Mouse (Mus musculus) inflammation-experienced regulatory T-cells, adult 6 months (primary cell): ENCODE data around the gene Car11. TPM values are rescaled to one million over a fixed set of nuclear protein-coding genes. Genes with fewer than 3 reads are reported as not detected.

Source experiments
- ATAC-seq: one replicate; pipeline ENCODE4 v1.8.0; 2017
- polyA plus RNA-seq, 3 experiments: library from polyadenylated mRNA; unstranded; fragments of 100-300 nt; shearing (Covaris generic); gene quantifications; one replicate each; pipeline ENCODE4 v1.2.1; 2017

Gene Car11
- polyA plus RNA-seq, 3 experiments from 2014 or later, result 1.5 TPM; not detected in 1

DNA sequence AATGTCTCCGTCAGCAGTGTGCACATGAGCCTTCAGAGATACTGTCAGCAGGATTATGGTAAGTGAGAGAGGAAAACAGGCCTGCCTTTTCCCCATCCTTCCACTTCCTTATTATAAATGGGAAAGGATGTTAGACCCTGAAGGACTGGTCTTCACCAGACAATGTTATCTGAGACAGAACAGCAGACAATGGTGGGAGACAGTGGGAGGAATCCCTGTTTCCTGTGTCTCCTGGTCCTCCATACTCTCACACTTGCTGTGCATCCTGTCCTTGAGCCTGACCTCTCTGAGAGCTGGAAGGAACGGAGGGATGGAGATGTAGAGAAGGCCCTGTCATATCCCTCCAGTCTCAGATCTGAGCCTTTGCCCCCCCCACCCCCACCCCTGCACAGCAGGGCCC lies 7.3 kb upstream of the Car11 start:
- no peak for ATAC-seq

DNA sequence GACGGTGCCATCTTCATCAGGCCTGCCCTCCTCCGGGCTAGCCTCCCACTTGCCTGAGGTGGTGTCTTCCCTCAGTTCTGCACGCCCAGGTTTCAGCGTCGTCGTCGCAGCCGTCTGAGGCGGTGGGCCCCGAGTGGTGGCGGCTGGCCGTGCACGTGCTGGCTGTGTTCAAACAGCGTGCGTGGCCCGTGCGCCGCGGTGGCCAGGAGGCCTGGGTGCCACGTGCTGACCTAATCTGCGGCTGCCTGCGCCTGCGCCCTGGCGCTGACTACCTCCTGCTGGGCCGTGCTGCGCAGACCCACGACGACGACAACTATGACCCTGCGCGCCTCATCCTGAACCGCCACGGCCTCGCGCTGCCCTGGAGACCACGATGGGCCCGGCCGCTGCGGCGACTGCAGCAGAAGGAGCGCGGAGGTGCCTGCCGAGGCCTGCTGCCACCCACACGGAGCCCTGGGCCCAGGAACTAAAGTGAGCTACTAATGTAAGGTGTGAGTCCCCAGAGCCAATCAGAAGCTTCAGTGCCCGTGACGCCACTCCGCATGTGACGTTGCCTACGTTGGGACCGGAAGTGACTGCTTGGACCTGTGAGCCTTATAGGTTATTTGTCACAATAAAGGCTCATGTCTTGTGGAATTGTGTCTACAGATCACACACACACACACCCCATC lies 5.6 kb upstream of the Car11 start, which contains the start of gene Sec1:
Gene Sec1 (minus strand): TSS at position 482 of the 671 bp plus-strand sequence.
- ATAC-seq, result no peak

DNA sequence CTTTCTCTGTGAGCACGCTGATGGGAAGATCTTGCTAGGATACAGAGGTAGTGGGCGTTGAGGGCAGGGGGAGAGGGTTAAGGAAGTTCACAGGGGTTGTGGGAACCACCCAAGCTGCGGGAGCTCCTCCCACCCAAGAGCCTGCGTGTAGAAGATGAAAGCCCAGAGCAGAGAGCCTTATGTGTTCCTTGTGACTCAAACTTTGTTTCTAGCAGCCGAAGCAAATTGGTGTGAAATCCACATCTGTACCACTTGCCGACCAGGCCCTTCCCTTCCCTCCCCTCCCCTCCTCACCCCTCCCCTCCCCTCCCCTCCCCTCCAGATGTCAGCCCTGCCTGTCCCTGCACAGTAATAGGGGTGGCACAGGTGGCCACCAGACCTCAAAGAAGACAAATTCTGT lies 4.5 kb upstream of the Car11 start:
- ATAC-seq, result peak; percentile 28

DNA sequence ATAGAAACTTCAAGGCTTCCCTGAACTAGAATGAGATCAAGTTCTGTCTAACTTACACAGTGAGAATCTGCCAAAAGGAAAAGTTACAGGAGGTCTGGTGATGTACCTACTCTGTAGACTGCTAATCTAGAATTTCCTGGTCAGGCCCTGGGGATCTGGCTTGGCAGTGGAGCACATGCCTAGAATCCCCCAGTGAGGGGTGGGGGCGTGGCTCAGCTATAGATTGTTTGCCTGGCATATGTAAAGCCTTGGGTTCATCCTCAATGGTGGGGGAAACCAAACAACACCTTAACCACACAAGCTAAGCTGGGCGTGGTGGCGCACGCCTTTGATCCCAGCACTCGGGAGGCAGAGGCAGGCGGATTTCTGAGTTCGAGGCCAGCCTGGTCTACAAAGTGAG lies 1.7 kb upstream of the Car11 start:
- ATAC-seq, result no peak

DNA sequence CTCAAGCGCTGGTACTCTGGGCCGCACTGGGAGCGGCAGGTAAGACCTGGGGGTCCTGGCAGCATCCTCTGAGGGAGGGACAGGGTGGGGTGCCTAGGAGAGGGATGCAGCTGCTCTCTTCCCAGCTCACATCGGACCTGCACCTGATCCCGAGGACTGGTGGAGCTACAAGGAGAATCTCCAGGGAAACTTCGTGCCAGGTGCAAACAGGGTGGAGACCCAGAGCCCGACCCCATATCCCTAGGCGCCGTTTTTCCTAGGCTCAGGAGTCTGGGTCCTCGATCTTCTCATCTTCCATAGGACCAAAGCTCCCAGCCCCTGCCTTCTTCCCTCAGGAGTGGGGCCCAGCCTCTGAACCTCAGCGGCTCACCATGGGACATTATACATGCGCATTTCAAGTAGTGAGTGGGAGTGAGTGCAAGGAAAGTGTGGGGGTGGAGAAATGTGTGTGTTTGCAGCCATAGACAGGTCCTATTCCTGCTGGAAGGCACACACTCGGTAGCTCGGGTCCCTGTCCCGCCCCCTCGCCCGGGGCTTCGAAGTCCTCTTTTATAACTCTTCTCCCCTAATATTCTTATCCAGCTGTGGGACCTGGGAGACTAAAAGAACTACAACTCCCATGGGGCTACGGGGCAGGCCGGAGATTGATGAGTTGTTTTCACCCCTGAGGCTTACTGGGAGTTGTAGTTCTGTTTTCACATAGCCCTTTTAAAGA lies 815 bp downstream of the Car11 start:
- peak; percentile 26 for ATAC-seq

DNA sequence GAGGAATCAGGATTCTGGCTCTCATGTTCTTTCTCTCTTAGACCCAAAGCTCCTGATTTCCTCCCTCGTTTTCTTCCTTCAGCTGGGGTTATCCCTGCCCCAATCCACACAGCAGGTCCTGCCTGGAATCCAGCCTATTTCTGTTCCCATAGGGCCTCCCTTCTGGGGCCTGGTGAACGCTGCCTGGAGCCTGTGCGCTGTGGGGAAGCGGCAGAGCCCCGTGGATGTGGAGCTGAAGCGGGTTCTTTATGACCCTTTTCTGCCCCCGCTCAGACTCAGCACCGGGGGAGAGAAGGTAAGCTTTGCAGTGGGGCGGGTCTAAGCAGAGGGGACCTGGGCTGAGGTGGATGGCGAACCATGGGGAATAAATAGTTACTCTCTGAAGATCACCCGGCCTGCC lies 1.4 kb downstream of the Car11 start:
- ATAC-seq, result no peak

DNA sequence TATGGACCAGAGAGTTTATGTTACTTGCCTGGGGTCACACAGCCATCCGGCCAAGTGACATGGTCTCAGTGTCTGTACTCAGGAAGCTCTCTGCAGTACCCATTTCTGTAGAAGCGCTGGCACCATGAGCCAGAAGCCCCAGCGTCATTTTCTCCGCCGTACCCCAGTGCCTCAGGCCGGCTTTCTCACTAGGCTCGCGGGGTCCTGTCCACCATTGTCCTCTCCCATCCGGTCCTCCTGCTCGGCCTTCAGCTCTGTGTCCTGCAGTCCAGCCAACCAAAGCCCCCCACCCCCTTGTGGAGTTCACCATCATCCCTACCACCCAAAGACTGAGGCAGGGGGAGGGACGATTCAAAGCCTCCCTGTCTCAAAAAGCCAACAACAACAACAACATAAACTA lies 2.0 kb downstream of the Car11 start:
- ATAC-seq, result no peak

DNA sequence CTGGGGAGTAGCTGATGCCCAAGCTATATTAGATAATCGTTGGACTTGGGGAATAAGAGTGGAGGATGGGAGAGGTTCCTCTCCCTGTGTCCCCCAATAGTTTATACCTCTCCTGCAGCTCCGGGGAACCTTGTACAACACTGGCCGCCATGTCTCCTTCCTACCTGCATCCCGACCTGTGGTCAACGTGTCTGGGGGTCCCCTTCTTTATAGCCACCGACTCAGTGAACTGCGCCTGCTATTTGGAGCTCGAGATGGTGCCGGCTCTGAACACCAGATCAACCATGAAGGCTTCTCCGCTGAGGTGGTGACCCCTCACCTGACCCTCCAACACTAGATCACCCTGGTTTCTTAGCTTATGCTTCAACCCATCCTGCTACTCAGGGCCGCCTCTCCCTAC lies 2.7 kb downstream of the Car11 start:
- no peak for ATAC-seq

DNA sequence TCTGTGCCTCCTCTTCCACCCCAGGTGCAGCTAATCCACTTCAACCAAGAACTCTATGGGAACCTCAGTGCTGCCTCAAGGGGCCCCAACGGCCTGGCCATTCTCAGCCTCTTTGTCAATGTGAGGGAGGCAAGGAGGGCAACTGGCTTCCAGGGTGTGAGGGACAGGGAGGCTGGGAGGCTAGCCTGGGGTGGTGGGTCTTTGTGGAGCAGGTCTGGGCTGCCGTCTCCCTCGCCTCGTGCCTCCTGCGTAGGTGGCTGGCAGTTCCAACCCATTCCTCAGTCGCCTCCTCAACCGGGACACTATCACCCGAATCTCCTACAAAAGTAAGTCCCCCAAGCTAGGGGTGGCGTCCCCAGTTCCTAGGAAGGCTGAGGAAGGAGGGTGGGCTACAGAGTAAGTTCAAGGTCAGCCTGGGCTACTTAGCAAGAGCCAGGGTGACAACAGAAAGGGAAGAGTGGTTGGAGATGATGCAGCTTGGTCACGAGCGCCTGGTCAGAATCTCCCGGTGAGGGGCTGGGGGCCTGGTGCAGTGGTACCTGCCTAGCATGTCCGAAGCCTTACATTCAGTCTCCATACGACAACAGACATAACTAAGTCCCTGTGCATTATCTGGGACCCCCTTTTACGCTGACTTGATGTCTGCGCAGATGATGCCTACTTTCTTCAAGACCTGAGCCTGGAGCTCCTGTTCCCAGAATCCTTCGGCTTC lies 3.3 kb downstream of the Car11 start:
- ATAC-seq, result no peak

DNA sequence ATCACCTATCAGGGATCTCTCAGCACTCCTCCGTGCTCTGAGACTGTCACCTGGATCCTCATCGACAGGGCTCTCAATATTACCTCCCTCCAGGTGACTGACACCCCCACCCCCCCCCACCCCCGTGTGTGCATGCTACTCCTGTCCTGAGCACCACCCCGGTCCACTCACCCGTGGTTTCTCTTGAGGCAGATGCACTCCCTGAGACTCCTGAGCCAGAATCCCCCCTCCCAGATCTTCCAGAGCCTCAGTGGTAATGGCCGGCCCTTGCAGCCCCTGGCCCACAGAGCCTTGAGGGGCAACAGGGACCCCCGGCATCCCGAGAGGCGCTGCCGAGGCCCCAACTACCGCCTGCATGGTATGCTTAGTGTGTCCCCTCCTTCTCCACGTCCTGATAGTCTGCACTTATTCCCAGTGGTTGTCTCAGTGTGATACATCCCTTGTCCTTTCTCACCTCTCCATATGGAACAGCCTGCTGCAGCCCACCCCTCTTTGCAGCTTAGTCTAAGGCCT lies 3.9 kb downstream of the Car11 start:
- ATAC-seq, result no peak

DNA sequence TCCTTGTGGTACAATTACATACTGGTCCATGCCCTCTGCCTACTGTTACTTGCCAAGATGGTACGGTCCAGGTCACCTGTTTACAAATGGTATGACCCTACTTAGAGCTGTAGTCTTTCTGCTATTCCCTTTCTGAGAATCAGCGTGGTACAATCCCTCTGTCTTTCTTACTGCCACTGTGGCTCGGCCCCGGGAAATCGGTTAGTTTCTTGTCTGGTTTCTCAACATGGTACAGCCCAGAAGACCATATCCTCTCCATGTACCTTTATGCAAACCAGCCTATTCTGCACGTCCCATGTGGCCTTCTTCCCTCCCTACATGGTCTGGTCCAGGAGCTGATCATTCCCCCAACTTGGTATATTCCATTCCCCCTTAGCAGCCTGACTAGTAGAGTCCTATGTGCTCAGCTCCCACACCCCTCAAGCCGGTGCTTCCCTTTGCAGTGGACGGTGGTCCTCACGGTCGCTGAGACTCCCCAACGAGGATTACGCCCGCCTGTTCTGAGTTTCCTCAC lies 4.5 kb downstream of the Car11 start:
- peak; percentile 7 for ATAC-seq

DNA sequence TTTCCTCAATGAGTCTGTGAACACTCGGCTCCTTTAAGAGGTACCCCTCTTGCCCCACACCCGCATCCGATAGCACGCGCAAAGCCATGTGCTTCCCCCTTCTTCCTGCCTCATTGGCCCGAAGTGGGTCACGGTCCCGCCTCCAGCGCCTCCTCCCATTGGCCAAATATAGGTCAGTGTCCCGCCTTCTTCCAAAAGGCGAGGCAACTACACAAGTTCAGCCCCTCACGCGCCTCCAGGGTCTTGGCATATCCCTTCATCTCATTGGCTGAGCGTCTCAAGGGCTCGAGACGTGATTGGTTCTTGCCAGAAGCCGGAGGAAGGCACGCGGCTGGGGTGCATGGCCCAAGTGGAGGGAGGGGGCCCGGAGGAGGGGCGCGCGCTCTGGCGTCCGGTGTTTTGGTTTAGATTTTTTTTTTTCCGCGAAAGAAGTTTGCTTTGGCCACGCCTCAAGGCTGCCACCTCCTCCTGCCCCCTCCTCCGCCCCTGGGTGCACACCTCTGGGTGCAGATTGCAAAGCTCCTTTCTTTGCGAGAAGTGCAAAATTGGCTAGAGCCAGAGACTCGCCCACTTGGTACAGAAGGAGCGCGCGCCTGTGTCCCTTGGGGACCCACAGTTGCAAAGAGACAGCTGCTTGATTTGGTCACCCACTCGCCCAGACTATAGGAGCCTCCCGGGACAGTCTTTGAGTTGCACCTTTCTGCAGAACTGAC lies 5.2 kb downstream of the Car11 start, which contains the start of gene Dbp:
Gene Dbp (plus strand): TSS at position 359 of the 713 bp plus-strand sequence.
- ATAC-seq, result peak; percentile 82

DNA sequence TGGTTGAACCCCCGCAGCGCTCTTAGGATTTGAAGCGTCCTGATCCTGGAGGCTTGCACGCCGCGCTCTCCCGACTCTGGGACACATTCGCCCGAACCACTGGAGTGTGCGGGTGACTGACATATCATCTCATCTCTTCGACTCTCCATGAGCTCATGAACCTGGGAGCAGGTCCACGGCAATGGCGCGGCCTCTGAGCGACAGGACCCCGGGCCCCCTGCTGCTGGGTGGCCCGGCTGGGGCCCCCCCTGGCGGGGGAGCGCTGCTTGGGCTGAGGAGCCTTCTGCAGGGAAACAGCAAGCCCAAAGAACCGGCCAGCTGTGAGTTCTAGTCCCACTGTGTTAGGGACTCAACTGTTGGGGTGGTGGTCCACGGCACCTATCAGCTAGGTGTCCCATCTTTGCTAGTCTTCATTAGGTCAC lies 5.8 kb downstream of the Car11 start:
- ATAC-seq, result no peak

DNA sequence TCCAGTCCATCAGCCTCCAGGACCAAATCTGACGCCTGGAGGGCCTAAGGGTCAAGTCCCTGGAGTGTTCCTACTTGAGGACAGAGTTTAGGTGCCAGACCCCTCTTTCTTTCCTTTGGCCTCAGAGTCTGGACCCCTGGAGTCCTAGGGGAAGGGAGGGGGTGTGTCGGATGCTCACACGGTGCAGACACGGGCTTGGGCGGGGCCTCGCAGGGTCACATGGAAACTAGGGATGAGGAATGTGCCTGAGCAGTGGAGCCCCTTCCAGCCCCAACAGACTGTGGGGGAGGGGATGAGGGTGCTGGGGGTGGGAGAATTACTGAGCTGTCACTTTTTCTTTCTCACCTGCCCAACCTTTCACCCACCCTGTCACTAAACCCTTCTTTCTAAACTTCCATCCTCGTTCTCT lies 6.2 kb downstream of the Car11 start:
- ATAC-seq, result no peak

DNA sequence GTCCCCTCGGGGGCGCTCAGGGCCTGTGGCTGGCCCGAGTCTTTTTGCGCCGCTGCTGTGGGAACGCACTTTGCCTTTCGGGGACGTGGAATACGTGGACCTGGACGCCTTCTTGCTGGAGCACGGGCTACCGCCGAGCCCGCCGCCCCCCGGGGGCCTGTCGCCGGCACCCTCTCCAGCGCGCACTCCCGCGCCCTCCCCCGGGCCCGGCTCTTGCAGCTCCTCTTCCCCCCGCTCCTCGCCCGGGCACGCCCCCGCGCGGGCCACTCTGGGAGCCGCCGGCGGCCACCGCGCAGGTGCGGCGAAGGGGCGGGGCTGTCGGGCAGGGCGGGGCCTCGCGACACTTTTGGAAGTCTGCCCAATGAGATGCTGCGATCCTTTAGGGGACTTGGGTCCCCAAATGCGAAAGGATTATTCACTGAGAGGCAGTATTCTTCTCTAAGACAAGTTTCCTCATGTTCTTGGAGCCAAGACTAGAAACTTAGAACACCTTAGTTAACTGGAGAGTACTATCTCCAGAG lies 7.1 kb downstream of the Car11 start:
- ATAC-seq, result peak; percentile 7

DNA sequence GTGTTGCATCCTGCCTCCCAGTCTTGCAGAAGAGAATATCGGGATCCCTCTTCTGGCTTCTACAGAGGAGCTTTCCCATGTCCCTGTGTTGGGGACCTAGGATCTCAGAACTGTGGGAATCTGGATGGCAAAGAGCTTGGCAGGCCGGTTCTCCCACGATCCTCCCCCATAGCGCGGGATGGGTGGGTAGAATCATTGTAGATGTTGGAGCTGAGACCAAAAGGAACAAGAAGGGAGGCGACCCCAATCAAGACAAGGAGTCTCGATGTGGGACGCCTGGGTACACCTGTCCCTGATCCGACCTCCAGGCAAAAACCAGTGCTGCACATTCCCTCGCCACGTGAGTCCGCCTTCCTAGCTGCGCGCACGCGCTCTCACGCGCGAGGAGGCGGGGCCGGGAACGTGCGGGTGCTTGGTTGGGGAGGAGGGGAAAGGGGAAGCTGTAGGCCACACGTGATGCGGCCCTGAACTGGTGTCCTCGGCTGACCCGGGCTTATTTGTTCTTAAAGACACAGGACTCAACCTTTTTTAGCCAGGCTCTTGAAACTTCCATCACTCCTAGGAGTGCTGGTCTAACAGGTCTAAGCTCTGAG lies 7.8 kb downstream of the Car11 start:
- ATAC-seq, result peak; percentile 14

DNA sequence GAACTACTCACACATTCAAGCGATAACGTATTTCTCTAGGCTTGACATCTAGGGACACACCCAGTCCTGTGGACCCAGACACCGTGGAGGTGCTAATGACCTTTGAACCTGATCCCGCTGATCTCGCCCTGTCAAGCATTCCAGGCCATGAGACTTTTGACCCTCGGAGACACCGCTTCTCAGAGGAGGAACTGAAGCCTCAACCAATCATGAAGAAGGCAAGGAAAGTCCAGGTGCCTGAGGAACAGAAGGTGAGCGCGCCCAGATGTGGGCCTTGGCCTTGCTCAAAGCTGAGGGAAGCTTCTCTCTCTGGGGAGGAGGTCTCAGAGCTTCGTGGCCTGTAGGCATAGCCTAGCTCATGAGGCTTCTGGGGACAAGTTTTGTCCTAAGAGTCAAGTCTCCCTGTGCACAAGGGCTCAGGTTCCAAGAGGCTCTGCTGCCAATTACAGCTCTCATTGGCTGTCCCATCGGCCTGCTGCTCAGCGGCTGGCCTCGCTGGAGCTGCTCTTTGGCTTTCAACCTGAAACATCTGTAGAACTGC lies 8.6 kb downstream of the Car11 start:
- no peak for ATAC-seq

DNA sequence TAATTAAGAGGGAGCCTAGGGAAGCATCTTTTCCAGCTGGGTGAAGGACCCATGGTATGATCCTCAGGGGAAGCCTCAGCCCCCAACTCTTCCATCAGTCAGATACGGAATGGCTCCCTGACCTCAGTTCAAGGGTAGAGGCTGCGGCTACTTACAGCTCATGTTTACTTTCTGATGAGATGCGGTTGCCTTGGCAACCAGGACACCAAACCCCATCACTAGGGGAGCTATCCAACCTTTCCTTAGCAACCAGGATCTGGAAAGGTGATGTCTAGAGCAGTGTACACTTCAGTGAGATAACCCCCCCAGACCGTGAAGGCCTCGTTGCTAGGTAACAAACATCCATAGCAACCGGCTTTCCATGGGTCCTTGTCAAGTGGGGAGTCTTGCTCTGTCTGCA lies 9.4 kb downstream of the Car11 start:
- ATAC-seq, result no peak

DNA sequence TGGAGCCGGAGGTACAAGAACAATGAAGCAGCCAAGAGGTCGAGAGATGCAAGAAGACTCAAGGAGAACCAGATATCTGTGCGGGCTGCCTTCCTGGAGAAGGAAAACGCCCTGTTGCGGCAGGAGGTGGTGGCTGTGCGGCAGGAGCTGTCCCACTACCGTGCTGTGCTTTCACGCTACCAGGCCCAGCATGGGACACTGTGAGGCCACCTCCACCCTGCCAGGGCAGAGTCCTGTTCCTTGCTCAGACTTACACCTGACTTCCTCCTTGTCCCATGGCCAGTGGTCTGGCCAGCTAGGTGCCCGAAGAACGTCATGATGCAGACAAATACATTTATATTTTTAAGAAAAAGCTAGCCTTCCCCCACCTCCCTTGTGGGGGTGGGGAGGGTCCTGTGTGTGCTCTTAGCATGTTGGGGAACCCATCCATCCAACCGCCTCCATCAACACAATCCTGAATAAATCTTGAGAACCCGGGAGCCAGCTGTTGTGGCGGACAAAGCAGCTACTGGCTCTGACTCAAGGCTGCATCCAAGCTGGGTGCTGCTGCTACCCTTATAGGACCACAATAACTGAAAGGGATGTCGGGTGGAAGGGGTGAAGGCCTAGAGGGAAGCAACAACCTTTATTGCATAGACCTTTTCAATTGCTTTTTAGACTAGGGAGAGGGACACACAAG lies 10.2 kb downstream of the Car11 start:
- ATAC-seq, result no peak

DNA sequence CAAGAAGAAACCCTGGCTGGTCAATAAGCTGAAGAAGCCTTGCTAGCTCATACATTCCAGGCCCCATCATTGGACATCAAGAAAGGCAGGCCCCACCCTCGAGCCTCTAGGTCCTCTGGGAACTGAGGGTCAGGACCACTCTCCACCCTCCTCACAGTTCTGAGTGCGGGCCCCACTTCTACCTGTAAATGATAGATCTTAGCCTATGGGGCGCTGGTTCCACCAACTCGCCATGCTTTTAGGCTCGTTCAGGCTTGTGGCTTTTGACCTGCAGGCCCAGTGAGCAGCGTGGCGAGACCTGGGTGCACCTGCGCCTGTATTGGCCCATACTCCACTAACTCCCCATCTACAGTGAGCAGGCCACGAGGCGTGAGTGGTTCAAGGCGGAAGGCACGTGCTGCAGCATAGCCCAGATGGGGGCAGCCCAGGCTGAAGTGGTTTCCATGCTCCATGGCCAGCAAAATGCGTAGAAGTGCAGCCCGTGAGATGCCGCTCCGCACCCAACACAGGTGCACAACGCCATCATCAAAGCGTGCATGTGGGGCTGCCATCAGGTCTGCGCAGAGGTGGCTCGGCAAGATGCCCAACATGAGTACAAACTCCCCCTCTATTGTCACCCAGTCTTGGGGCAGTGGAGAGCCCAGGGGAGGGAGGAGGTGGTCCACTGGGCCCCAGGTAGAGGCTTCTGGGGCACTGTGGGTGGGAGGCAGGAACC lies 11.0 kb downstream of the Car11 start:
- ATAC-seq, result no peak
